Mouse (Mus musculus): ENCODE results near the gene Btbd16. TPM values are rescaled to one million over a fixed set of nuclear protein-coding genes. Genes with fewer than 3 reads are reported as not detected.

The Btbd16 gene
- polyA plus RNA-seq, 1 experiment from 2014 or later, result 0.04 TPM

- WGBS, result 73% methylated on average over 4 of the region's 4 CpGs
- H3K9ac ChIP-seq, result no peak overlapping the region
- H3K4me3 ChIP-seq, result no peak overlapping the region
- H3K4me1 ChIP-seq, result no peaks in the 10 kb centered on the region
- H3K27me3 ChIP-seq, result no peaks in the 10 kb centered on the region
- ATAC-seq (ENCODE audit: insufficient number of reproducible peaks, low FRiP score, low TSS enrichment, low read depth), result no peak
- no peaks in the 10 kb centered on the region for H3K36me3 ChIP-seq
- H3K9me3 ChIP-seq, result no peaks in the 10 kb centered on the region
- H3K27ac ChIP-seq, result no peak overlapping the region
- no peak overlapping the region for H3K4me2 ChIP-seq
These were observed 80.9 kb downstream of the Btbd16 start for GRCm38 (mm10) chr7:130854684-130855292.

GRCm38 (mm10) chr7:130855681-130856080 lies 81.8 kb downstream of the Btbd16 start:
- Histone ChIP-seq H3K36me3 (no peaks in the 10 kb centered on the region), H3K27me3 (peaks cover 3% of the 10 kb centered on the region; the same call in 1 of the 2 replicates), H3K9me3 (no peaks in the 10 kb centered on the region), H3K4me1 (peaks cover 4% of the 10 kb centered on the region), H3K4me2 (no peak overlapping the region), H3K4me3 (no peak overlapping the region), H3K27ac (no peak overlapping the region), H3K9ac (no peak overlapping the region)
- ATAC-seq (ENCODE audit: insufficient number of reproducible peaks, low FRiP score, low TSS enrichment, low read depth), result no peak
- 45% methylated on average over 3 of the region's 3 CpGs for WGBS

- peaks cover 19% of the 10 kb centered on the region for H3K4me1 ChIP-seq
- H3K4me3 ChIP-seq, result no peak overlapping the region
- H3K4me2 ChIP-seq, result no peak overlapping the region
- no peak overlapping the region for H3K9ac ChIP-seq
- H3K27me3 ChIP-seq, result peaks cover 3% of the 10 kb centered on the region; the same call in 1 of the 2 replicates
- no peak for ATAC-seq (ENCODE audit: insufficient number of reproducible peaks, low FRiP score, low TSS enrichment, low read depth)
- no peaks in the 10 kb centered on the region for H3K36me3 ChIP-seq
- WGBS, result 72% methylated on average over 6 of the region's 6 CpGs
- no peaks in the 10 kb centered on the region for H3K9me3 ChIP-seq
- H3K27ac ChIP-seq, result no peak overlapping the region
These were observed 84.1 kb downstream of the Btbd16 start for GRCm38 (mm10) chr7:130857973-130858372.

- no peaks in the 10 kb centered on the region for H3K9me3 ChIP-seq
- no peak for ATAC-seq (ENCODE audit: insufficient number of reproducible peaks, low FRiP score, low TSS enrichment, low read depth)
- H3K27me3 ChIP-seq, result peaks cover 7% of the 10 kb centered on the region; the same call in 1 of the 2 replicates
- no peak overlapping the region for H3K4me3 ChIP-seq
- H3K27ac ChIP-seq, result no peak overlapping the region
- WGBS, result 61% methylated on average over 3 of the region's 5 CpGs
- H3K9ac ChIP-seq, result no peak overlapping the region
- H3K4me2 ChIP-seq, result no peak overlapping the region
- H3K36me3 ChIP-seq, result no peaks in the 10 kb centered on the region
- H3K4me1 ChIP-seq, result peaks cover 19% of the 10 kb centered on the region
These were observed 86.1 kb downstream of the Btbd16 start for GRCm38 (mm10) chr7:130859926-130860325.

- Histone ChIP-seq H3K36me3 (no peaks in the 10 kb centered on the region), H3K9ac (no peak overlapping the region), H3K27me3 (peaks cover 7% of the 10 kb centered on the region; the same call in 1 of the 2 replicates), H3K9me3 (no peaks in the 10 kb centered on the region), H3K4me1 (peaks cover 21% of the 10 kb centered on the region), H3K27ac (no peak overlapping the region), H3K4me3 (no peak overlapping the region), H3K4me2 (no peak overlapping the region)
- no peak for ATAC-seq (ENCODE audit: insufficient number of reproducible peaks, low FRiP score, low TSS enrichment, low read depth)
- WGBS, result 17% methylated on average over 11 of the region's 11 CpGs
These were observed 86.9 kb downstream of the Btbd16 start for GRCm38 (mm10) chr7:130860721-130861142.

- no peak for ATAC-seq (ENCODE audit: insufficient number of reproducible peaks, low FRiP score, low TSS enrichment, low read depth)
- Histone ChIP-seq H3K9ac (no peak overlapping the region), H3K4me2 (no peak overlapping the region), H3K4me3 (no peak overlapping the region), H3K4me1 (peaks cover 24% of the 10 kb centered on the region), H3K36me3 (no peaks in the 10 kb centered on the region), H3K9me3 (no peaks in the 10 kb centered on the region), H3K27ac (no peak overlapping the region), H3K27me3 (peaks cover 7% of the 10 kb centered on the region; the same call in 1 of the 2 replicates)
- 30% methylated on average over 1 of the region's 1 CpGs for WGBS
These were observed 88.6 kb downstream of the Btbd16 start for GRCm38 (mm10) chr7:130862501-130862900.

GRCm38 (mm10) chr7:130864711-130865110 lies 90.8 kb downstream of the Btbd16 start:
- Histone ChIP-seq H3K36me3 (no peaks in the 10 kb centered on the region), H3K4me3 (no peak overlapping the region), H3K9me3 (no peaks in the 10 kb centered on the region), H3K9ac (no peak overlapping the region), H3K4me2 (no peak overlapping the region), H3K27me3 (peaks cover 7% of the 10 kb centered on the region; the same call in 1 of the 2 replicates), H3K27ac (no peak overlapping the region), H3K4me1 (peaks cover 24% of the 10 kb centered on the region)
- no peak for ATAC-seq (ENCODE audit: insufficient number of reproducible peaks, low FRiP score, low TSS enrichment, low read depth)
- WGBS, result 79% methylated on average over 7 of the region's 7 CpGs

- H3K36me3 ChIP-seq, result no peaks in the 10 kb centered on the region
- H3K27me3 ChIP-seq, result 0 out of 2 replicates have a peak, but pooled peaks cover 4% of the 10 kb centered on the region
- peak within 1 kb of the TSS; percentile 75 for H3K9ac ChIP-seq
- under 1% methylated on average over 109 of the region's 114 CpGs for WGBS
- H3K27ac ChIP-seq, result peak within 1 kb of the TSS; percentile 83
- H3K4me1 ChIP-seq, result peaks cover 18% of the 10 kb centered on the region
- H3K4me3 ChIP-seq, result peak within 1 kb of the TSS; percentile 85
- peak within 1 kb of the TSS; percentile 67 for H3K4me2 ChIP-seq
- ATAC-seq (ENCODE audit: insufficient number of reproducible peaks, low FRiP score, low TSS enrichment, low read depth), result peak; percentile 98
- no peaks in the 10 kb centered on the region for H3K9me3 ChIP-seq
These were observed 92.0 kb downstream of the Btbd16 start, which contains the start of gene Plekha1 for GRCm38 (mm10) chr7:130865613-130866591. Plekha1 (plus strand) TSS chr7:130865756.

- H3K36me3 ChIP-seq, result no peaks in the 10 kb centered on the region
- peak overlapping the region; percentile 67 for H3K4me2 ChIP-seq
- peak overlapping the region; percentile 85 for H3K4me3 ChIP-seq
- 0 out of 2 replicates have a peak, but pooled peaks cover 4% of the 10 kb centered on the region for H3K27me3 ChIP-seq
- H3K9me3 ChIP-seq, result no peaks in the 10 kb centered on the region
- ATAC-seq (ENCODE audit: insufficient number of reproducible peaks, low FRiP score, low TSS enrichment, low read depth), result no peak
- 3% methylated on average over 13 of the region's 13 CpGs for WGBS
- peaks cover 10% of the 10 kb centered on the region; the same call in 1 of the 2 replicates for H3K4me1 ChIP-seq
- no peak overlapping the region for H3K27ac ChIP-seq
- H3K9ac ChIP-seq, result peak overlapping the region; percentile 75; the same call in 1 of the 2 replicates
These were observed 92.8 kb downstream of the Btbd16 start for GRCm38 (mm10) chr7:130866640-130867039.

GRCm38 (mm10) chr7:130867256-130867655 lies 93.4 kb downstream of the Btbd16 start:
- H3K27ac ChIP-seq, result no peak overlapping the region
- no peak overlapping the region for H3K9ac ChIP-seq
- no peaks in the 10 kb centered on the region for H3K9me3 ChIP-seq
- ATAC-seq (ENCODE audit: insufficient number of reproducible peaks, low FRiP score, low TSS enrichment, low read depth), result no peak
- peaks cover 6% of the 10 kb centered on the region; the same call in 1 of the 2 replicates for H3K4me1 ChIP-seq
- no peaks in the 10 kb centered on the region for H3K36me3 ChIP-seq
- no peak overlapping the region for H3K4me3 ChIP-seq
- 0 out of 2 replicates have a peak, but pooled peaks cover 4% of the 10 kb centered on the region for H3K27me3 ChIP-seq
- 64% methylated on average over 3 of the region's 3 CpGs for WGBS
- no peak overlapping the region for H3K4me2 ChIP-seq
